Mouse (Mus musculus) heart, embryonic 15.5 days (tissue): ENCODE data around the gene Sumo2. TPM values are rescaled to one million over a fixed set of nuclear protein-coding genes. Genes with fewer than 3 reads are reported as not detected.

Source experiments
- ATAC-seq: fragments of 200-750 bp; cut with Nextera tagmentation; replicated peaks from 2 replicates; pipeline ENCODE4 v1.8.0; 2017; ENCODE audit warnings: low read depth, moderate TSS enrichment; ENCODE audit not compliant: insufficient number of reproducible peaks, insufficient read depth, low FRiP score
- H3K27ac ChIP-seq: fragments of 300-500 bp; sonication (generic); 2 replicates; pipeline ENCODE4 v1.5.1; 2015; ENCODE audit warnings: mild to moderate bottlenecking, inconsistent platforms
- H3K27me3 ChIP-seq: fragments of 300-500 bp; sonication (generic); 2 replicates; pipeline ENCODE4 v1.6.1; 2015; ENCODE audit warnings: inconsistent platforms
- H3K36me3 ChIP-seq: fragments of 300-500 bp; sonication (generic); 2 replicates; pipeline ENCODE4 v1.6.1; 2015; ENCODE audit warnings: mild to moderate bottlenecking, inconsistent platforms
- H3K4me1 ChIP-seq: fragments of 300-500 bp; sonication (generic); replicated peaks from 2 replicates; pipeline ENCODE4 v1.6.1; 2015; ENCODE audit warnings: inconsistent platforms
- H3K4me2 ChIP-seq: fragments of 300-500 bp; sonication (generic); 2 replicates; pipeline ENCODE4 v1.6.1; 2015; ENCODE audit warnings: inconsistent platforms, mild to moderate bottlenecking, moderate library complexity
- H3K4me3 ChIP-seq: fragments of 300-500 bp; sonication (generic); 2 replicates; pipeline ENCODE4 v1.5.1; 2015; ENCODE audit warnings: mild to moderate bottlenecking, inconsistent platforms
- H3K9ac ChIP-seq: fragments of 300-500 bp; sonication (generic); 2 replicates; pipeline ENCODE4 v1.6.1; 2015; ENCODE audit warnings: mild to moderate bottlenecking, inconsistent platforms
- H3K9me3 ChIP-seq: fragments of 300-500 bp; sonication (generic); replicated peaks from 2 replicates; pipeline ENCODE4 v1.6.1; 2016; ENCODE audit warnings: inconsistent platforms
- WGBS: fragments of 180-500 bp; shearing (Covaris S2); methylation state at CpG from one replicate; pipeline ENCODE4 v1.1.7; 2015; ENCODE audit warnings: mixed read lengths; 5-methylcytosine and 5-hydroxymethylcytosine counted together
- polyA plus RNA-seq: library from polyadenylated mRNA; unstranded; fragments of >200 nt; fragmentation: Nextera tagmentation; extraction: Ambion mirVana; gene quantifications from 2 replicates; pipeline ENCODE4 v1.2.1, GENCODE M21; 2015

Sumo2 gene
- polyA plus RNA-seq, 1 experiment from 2014 or later, result 571 TPM

DNA sequence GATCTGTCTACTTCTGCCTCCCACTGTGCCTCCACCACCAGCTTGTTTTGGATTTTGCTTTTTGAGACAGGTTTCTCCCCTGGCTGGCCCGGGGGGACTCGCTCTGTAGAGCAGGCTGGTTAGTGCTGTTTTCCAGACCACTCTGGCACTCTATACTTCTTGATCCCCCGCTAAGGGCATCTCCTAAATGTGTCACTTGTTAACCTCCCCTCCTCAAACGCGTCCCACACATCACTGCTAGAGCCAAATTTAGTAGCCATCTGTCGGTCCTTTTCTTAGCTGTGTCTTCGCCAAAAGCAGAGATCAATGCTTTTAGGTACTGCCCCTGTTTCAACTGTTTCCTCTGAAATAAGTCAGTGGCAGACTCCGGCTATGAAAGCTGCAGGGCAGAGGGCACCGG lies 17.4 kb downstream of the Sumo2 start:
- H3K4me2 ChIP-seq, result no peak overlapping the region
- H3K4me3 ChIP-seq, result no peak overlapping the region
- 50% methylated on average over 9 of the region's 9 CpGs for WGBS
- H3K4me1 ChIP-seq, result peaks cover 31% of the 10 kb centered on the region
- ATAC-seq, result no peak
- H3K9ac ChIP-seq, result 0 out of 2 replicates have a peak overlapping the region, but pooled peaks have one; percentile 8
- H3K27ac ChIP-seq, result peak overlapping the region; percentile 56
- H3K27me3 ChIP-seq, result no peaks in the 10 kb centered on the region
- peaks cover 7% of the 10 kb centered on the region; the same call in 1 of the 2 replicates for H3K36me3 ChIP-seq
- H3K9me3 ChIP-seq, result no peaks in the 10 kb centered on the region

DNA sequence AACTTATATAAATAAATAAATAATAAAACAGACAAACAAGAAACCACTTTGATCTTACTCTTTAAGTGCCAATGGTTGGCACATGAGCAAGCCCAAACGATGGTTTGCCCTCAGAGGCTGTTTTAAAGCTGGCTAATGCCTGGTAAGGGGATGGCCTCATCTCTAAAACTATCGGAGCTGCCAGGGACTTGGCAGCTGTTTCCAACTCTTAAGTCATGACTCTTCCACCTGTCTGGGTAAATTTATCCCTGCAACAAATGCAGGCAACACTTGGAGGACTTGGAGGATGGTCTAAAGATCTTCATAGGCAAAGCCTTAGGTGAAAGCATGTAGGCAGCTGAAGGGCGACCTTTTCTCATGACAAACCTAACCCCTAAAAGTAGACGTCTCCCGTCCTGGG lies 19.1 kb downstream of the Sumo2 start:
- H3K36me3 ChIP-seq, result no peaks in the 10 kb centered on the region
- H3K4me3 ChIP-seq, result no peak overlapping the region
- H3K27me3 ChIP-seq, result no peaks in the 10 kb centered on the region
- H3K9me3 ChIP-seq, result no peaks in the 10 kb centered on the region
- no peak overlapping the region for H3K9ac ChIP-seq
- no peak overlapping the region for H3K27ac ChIP-seq
- ATAC-seq, result no peak
- 73% methylated on average over 5 of the region's 5 CpGs for WGBS
- H3K4me1 ChIP-seq, result peaks cover 43% of the 10 kb centered on the region
- no peak overlapping the region for H3K4me2 ChIP-seq

DNA sequence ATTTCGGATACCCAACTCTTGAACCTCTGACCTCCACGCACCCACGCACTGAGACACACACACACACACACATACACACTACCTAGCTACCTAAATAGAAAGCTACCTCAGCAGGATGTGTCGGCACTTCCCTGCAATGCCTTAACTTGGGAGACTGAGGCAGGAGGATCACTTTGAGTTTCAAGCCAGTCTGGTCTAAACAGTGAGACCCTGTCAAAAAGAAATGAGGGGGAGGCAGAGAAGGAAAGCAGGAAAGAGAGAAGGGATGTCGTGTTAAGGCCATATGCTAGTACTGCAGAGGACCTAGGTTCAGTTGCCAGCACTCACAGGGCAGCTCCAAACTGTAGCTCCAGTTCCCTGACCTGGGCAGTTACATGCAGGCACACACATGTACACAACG lies 21.1 kb downstream of the Sumo2 start:
- 61% methylated on average over 6 of the region's 6 CpGs for WGBS
- Histone ChIP-seq H3K4me3 (no peak overlapping the region), H3K27ac (0 out of 2 replicates have a peak overlapping the region, but pooled peaks have one; percentile 5), H3K36me3 (no peaks in the 10 kb centered on the region), H3K9me3 (no peaks in the 10 kb centered on the region), H3K9ac (no peak overlapping the region), H3K4me1 (peaks cover 51% of the 10 kb centered on the region), H3K4me2 (0 out of 2 replicates have a peak overlapping the region, but pooled peaks have one; percentile 78), H3K27me3 (no peaks in the 10 kb centered on the region)
- ATAC-seq, result no peak

DNA sequence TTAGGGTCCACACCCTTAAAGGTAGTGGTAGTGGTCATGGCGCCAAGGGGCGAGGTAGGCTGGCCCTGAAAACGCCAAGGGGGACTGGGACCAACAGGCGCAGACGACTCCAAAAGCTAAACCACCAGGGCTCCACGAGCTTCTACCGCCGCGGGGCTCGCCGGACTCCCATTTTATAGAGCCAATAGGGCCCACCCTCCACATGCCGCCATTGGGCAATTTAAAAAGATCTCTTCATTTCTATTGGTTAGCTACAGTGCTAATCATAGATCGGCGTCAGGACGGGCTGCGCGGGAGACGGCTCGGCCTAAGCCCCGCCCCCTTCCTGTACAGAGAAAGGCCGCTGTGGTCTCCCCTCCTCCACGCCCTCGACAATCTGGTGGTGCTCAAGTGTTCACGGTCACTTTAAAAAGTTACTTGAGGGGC lies 21.8 kb downstream of the Sumo2 start, which contains the start of gene Jpt1:
Jpt1 (minus strand) TSS at position 150 of the 426 bp plus-strand sequence.
- H3K4me3 ChIP-seq, result peak within 1 kb of the TSS; percentile 86
- H3K4me1 ChIP-seq, result peaks cover 51% of the 10 kb centered on the region
- peak within 1 kb of the TSS; percentile 83 for H3K9ac ChIP-seq
- H3K27ac ChIP-seq, result peak within 1 kb of the TSS; percentile 81
- H3K36me3 ChIP-seq, result no peaks in the 10 kb centered on the region
- H3K27me3 ChIP-seq, result no peaks in the 10 kb centered on the region
- H3K9me3 ChIP-seq, result no peaks in the 10 kb centered on the region
- ATAC-seq, result peak; percentile 96
- peak within 1 kb of the TSS; percentile 78 for H3K4me2 ChIP-seq
- under 1% methylated on average over 24 of the region's 24 CpGs for WGBS

DNA sequence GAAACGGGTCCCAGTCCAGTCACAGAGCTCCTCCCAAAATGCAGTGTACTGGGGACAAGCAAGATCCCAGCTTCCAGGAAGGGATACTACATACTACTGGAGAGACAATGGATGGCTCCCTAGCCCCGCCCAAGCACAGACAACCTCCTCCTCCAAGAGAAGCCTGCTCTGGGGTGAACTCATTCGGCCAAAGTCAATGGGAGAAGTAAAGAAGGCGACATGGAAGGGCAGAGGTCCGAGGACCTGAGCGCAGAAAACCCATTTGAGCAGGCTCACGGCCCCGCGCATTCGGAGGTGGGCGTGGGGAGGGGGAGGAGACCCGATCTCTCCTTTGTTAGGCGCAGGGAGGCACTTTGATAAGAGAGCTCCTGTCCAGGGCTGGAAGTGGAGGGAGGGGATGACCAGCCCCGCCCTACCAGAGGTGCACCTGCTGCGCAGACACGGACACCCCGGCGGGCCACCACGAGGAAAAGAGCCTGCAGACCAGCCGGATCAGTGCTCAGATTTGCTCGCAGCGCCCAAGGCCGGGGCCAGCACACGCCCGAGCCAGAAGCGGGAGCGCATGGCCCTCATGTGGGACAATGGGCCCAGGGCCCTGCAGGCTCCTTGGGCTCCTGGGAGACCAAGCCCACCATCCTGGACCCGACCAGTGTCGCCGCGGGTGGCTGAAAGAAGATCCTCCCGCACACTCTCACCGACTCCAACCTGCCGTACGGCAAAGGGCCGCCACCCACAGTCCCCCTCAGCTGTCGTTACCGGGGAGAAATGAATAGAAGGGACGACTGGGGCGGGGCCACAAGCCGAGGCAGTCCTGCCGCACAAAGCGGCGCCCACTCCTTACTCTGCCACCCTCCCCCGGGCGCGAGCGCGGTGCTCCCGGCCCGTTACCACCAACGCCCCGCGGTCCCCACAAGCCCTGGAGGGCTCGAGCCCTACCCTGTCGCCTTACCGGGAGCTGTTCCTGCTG lies 22.5 kb downstream of the Sumo2 start:
- peak; percentile 50 for ATAC-seq
- Histone ChIP-seq H3K36me3 (no peaks in the 10 kb centered on the region), H3K9ac (peak overlapping the region; percentile 83), H3K4me2 (peak overlapping the region; percentile 78), H3K4me1 (peaks cover 50% of the 10 kb centered on the region), H3K27ac (peak overlapping the region; percentile 81), H3K9me3 (no peaks in the 10 kb centered on the region), H3K4me3 (peak overlapping the region; percentile 86), H3K27me3 (no peaks in the 10 kb centered on the region)
- WGBS, result under 1% methylated on average over 57 of the region's 57 CpGs

DNA sequence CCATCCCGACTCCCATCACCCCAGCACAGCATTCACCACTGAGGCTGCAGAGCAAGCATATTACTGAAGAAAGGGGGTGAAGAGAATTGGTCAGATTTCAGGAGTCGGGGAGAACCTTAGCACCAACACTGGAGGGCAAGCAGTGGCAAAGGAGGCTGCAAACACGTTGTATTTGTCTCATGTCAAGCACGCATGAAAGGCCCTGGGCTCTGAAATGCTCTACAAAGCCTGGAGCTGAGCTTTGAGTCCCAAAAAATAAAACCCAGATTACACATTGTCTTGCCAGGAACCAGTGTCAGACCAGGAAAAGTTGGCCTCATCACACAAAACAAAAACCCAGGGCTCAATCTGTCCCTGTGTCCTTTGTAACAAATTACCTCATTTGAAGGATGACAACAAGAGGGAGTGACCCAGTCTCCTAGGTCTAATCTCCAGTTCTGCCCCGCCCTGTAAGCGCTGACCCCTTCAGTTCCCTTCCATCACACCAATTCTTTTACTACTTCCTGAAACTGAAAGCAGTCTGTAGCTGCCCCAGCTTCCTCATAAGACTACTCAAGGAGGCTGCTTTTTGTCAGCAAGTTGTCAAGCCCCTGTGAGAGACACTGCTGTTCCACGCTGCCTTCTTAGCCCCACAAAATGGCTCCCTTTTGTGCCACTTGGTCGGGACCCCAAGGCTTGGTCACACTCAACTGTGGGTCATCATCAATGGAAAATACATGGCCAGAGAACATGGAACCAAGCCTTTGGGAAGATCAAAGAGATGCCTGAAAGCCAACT lies 23.5 kb downstream of the Sumo2 start:
- Histone ChIP-seq H3K4me1 (peaks cover 57% of the 10 kb centered on the region), H3K9ac (peak overlapping the region; percentile 83), H3K4me2 (peak overlapping the region; percentile 78), H3K36me3 (no peaks in the 10 kb centered on the region), H3K4me3 (peak overlapping the region; percentile 86), H3K27me3 (no peaks in the 10 kb centered on the region), H3K9me3 (no peaks in the 10 kb centered on the region), H3K27ac (peak overlapping the region; percentile 81)
- no peak for ATAC-seq
- 22% methylated on average over 8 of the region's 8 CpGs for WGBS

DNA sequence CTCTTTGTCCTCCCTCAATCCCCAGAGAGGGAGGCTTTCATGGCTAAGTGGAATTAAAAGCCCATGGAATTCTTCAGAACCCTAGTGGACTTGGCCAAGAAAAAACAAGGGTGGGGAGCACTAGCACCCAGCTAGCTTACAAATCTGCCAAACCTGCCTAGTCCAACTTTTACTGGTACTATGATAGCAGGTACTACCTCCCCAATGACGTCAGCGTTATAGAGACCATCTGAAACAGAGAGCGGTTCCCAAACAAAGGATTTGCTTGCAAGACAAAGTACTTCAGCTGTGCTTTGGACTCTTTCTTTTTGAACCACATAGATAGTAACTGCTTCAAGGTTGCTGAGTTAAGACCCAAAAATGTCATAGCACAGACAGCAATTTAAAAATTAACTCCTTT lies 24.1 kb downstream of the Sumo2 start:
- Histone ChIP-seq H3K4me2 (peak overlapping the region; percentile 78), H3K4me1 (peaks cover 63% of the 10 kb centered on the region), H3K27ac (peak overlapping the region; percentile 81; the same call in 1 of the 2 replicates), H3K27me3 (no peaks in the 10 kb centered on the region), H3K9me3 (no peaks in the 10 kb centered on the region), H3K9ac (peak overlapping the region; percentile 83), H3K36me3 (no peaks in the 10 kb centered on the region), H3K4me3 (peak overlapping the region; percentile 86)
- ATAC-seq, result no peak
- 41% methylated on average over 3 of the region's 3 CpGs for WGBS

DNA sequence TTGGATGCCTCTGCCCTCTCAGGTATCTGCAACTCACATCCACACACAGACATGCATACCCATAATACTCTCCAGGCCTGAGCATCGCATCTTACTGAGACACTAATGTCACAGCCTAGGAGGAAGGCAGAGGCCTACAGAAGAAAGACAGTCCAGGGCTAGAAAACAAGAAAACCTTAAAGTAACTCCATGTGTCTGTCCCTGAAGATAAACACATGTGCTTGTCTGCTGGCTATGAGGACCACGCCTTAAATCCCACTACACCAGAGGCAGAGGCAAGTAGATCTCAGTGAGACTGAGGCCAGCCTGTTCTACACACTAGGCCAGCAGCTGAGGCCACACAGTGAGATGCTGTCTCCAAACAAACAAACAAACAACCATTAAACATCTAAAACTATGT lies 25.0 kb downstream of the Sumo2 start:
- Histone ChIP-seq H3K27me3 (no peaks in the 10 kb centered on the region), H3K9ac (peak overlapping the region; percentile 26), H3K9me3 (no peaks in the 10 kb centered on the region), H3K4me2 (peak overlapping the region; percentile 78), H3K27ac (peak overlapping the region; percentile 81), H3K4me3 (peak overlapping the region; percentile 86), H3K36me3 (no peaks in the 10 kb centered on the region), H3K4me1 (peaks cover 72% of the 10 kb centered on the region)
- WGBS, result 59% methylated on average over 2 of the region's 2 CpGs
- ATAC-seq, result no peak

DNA sequence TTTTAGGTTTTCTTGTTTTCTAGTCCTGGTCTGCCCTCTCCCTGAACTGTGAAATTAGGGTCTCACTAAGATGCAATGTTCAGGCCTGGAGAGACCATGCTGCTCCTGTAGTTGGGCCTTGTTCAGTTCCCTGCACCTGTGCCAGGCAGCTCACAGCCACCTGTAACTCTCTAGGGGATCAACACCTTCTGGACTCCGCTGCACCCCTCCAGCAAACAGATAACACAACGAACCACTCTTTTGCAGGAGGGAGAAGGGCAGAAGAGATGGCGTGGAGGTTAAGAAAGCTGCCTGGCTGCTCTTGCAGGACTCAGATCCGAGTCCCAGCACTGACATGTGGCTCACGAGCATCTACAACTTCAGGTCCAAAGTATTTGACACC lies 25.6 kb downstream of the Sumo2 start:
- 38% methylated on average over 5 of the region's 5 CpGs for WGBS
- H3K9me3 ChIP-seq, result no peaks in the 10 kb centered on the region
- peak overlapping the region; percentile 21; the same call in 1 of the 2 replicates for H3K9ac ChIP-seq
- H3K4me1 ChIP-seq, result peaks cover 75% of the 10 kb centered on the region
- no peaks in the 10 kb centered on the region for H3K36me3 ChIP-seq
- H3K27ac ChIP-seq, result peak overlapping the region; percentile 78
- ATAC-seq, result no peak
- H3K4me3 ChIP-seq, result 0 out of 2 replicates have a peak overlapping the region, but pooled peaks have one; percentile 4
- H3K27me3 ChIP-seq, result no peaks in the 10 kb centered on the region
- peak overlapping the region; percentile 78 for H3K4me2 ChIP-seq

DNA sequence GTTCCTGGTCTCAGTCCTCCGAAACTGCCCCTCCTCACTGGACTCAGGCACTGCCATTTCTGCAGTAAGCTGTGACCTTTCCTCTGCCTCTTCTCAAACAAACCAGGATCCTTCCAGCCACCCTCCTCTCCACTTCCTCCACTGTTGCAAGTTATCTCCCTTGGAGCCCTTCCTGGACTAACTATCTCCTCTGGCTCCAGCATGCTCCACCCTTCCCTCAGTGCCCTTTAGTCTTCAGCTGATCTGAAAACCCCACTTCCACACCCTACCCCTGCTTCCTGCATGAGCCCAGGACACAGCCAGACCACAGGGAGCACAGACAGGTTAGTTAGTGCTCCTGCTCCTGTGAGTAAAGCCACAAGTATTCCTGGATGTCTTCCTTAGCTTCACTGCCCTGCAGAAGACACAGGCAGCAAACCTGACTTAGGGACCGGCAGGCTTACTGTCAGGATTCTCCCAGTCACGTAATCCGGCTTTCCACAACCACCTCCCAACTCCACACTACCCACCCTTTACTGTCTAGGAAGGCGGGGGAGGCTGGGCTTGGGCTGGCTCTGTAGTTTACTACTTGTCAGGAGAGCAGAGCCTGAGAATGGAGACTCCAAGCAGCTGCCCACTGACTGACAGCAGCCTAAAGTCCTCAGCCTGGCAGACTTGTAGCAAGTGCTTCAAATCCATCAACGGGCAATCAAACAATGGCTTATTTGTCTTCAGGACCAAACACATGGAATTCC lies 26.1 kb downstream of the Sumo2 start:
- no peaks in the 10 kb centered on the region for H3K27me3 ChIP-seq
- H3K4me1 ChIP-seq, result peaks cover 71% of the 10 kb centered on the region

More for the DNA sequence above, 26.1 kb downstream of the Sumo2 start:
- Histone ChIP-seq H3K4me3 (peak overlapping the region; percentile 4; the same call in 1 of the 2 replicates), H3K36me3 (no peaks in the 10 kb centered on the region), H3K27ac (peak overlapping the region; percentile 78), H3K4me2 (peak overlapping the region; percentile 78), H3K9me3 (no peaks in the 10 kb centered on the region), H3K9ac (peak overlapping the region; percentile 21; the same call in 1 of the 2 replicates)
- ATAC-seq, result no peak
- 36% methylated on average over 6 of the region's 6 CpGs for WGBS
